28 mouse cellular contexts compared by ENCODE assay signal in genomic region chr8:81780166-81780565, GRCm38 (mm10).
A peak's percentile ranks its signal among the peaks of the same experiment; 100 is the strongest.
DNase-seq lines count a peak whose midpoint lies in the region; ATAC-seq and TF ChIP-seq lines count a peak whose summit lies in the region.
"Had no signal": no experiment of that assay in that cellular context is flagged by ENCODE, and none has a peak within 500 bp of the region (broad histone marks: within the 10 kb centered on the region; RNA-seq: fewer than 3 reads in every experiment).

No protein-coding gene starts in this region.

- ATAC-seq in inflammation-experienced regulatory T-cells, adult 6 months = peak; percentile 26
- ATAC-seq in stomach, postnatal 0 days (ENCODE audit: low FRiP score, low TSS enrichment) = no peak
- ATAC-seq: forebrain, embryonic 15.5 days; hindbrain, embryonic 16.5 days had no signal

- no peak for DNase-seq in spleen, adult 2 months (ENCODE audit: low read depth in 1 of 2, low spot score in 2 of 2)
- no peak for DNase-seq in spleen, postnatal 36 days (ENCODE audit: low spot score in 2 of 2)
- DNase-seq in CD4-positive, CD25-positive, alpha-beta regulatory T cell, adult 2 months (ENCODE audit: low read depth, low spot score) = peak; percentile 59
- peak; percentile 43 for DNase-seq in T-cell, adult 2 months (ENCODE audit: low spot score)
- no peak for DNase-seq in stomach, postnatal 0 days (ENCODE audit: low spot score)
- DNase-seq in layer of hippocampus, adult 11-12 months (ENCODE audit: low spot score) = no peak
- no peak for DNase-seq in kidney, adult 2 months
- DNase-seq: adrenal gland, postnatal 10 days; B cell, adult 2 months; cerebellum, adult 11 months; cerebellum, adult 2 months; cerebellum, adult 9-11 months; cerebellum, postnatal 25 days; gastrocnemius, postnatal 25 days; heart, adult 18-20 months; heart, postnatal 10 days; heart, postnatal 36 days had no signal

- 82% methylated on average over 6 of the region's 6 CpGs for WGBS in spleen, adult 2 months
- WGBS in stomach, postnatal 0 days = 90% methylated on average over 6 of the region's 6 CpGs
- 89% methylated on average over 6 of the region's 6 CpGs for WGBS in kidney, adult 2 months

- H3K4me3 ChIP-seq in spleen, adult 2 months (ENCODE audit: extremely low read depth, insufficient read depth, insufficient read length) = no peak overlapping the region
- H3K4me3 ChIP-seq in stomach, postnatal 0 days (ENCODE audit: low read depth, low read length) = no peak overlapping the region
- no peak overlapping the region for H3K4me3 ChIP-seq in kidney, adult 2 months (ENCODE audit: insufficient read depth, low read depth, low read length)
- H3K4me3 ChIP-seq: embryonic facial prominence, embryonic 12.5 days; embryonic facial prominence, embryonic 15.5 days; forebrain, embryonic 15.5 days; heart, embryonic 12.5 days; heart, embryonic 15.5 days; hindbrain, embryonic 10.5 days; hindbrain, embryonic 13.5 days had no signal

- no peak for TF ChIP-seq EP300 in stomach, postnatal 0 days (optimal IDR thresholded peaks at IDR 0.05)

- H3K9ac ChIP-seq in stomach, postnatal 0 days (ENCODE audit: low read length) = no peak overlapping the region
- H3K9ac ChIP-seq: embryonic facial prominence, embryonic 12.5 days; embryonic facial prominence, embryonic 15.5 days; forebrain, embryonic 15.5 days; heart, embryonic 12.5 days; heart, embryonic 15.5 days; hindbrain, embryonic 13.5 days had no signal

- H3K4me2 ChIP-seq in stomach, postnatal 0 days (replicated peaks; ENCODE audit: low read depth) = no peak overlapping the region
- H3K4me2 ChIP-seq: embryonic facial prominence, embryonic 12.5 days; embryonic facial prominence, embryonic 15.5 days; forebrain, embryonic 15.5 days; heart, embryonic 12.5 days; heart, embryonic 15.5 days; hindbrain, embryonic 13.5 days had no signal

- no peaks in the 10 kb centered on the region for H3K27me3 ChIP-seq in spleen, adult 2 months (ENCODE audit: control insufficient read depth, insufficient read depth, low read length)
- no peaks in the 10 kb centered on the region for H3K27me3 ChIP-seq in stomach, postnatal 0 days (ENCODE audit: control insufficient read depth, insufficient read depth, low read length)
- no peaks in the 10 kb centered on the region for H3K27me3 ChIP-seq in kidney, adult 2 months (replicated peaks; ENCODE audit: control insufficient read depth, insufficient read depth, low read length)
- H3K27me3 ChIP-seq: CH12.LX; embryonic facial prominence, embryonic 12.5 days; embryonic facial prominence, embryonic 15.5 days; forebrain, embryonic 15.5 days; heart, embryonic 12.5 days; heart, embryonic 15.5 days; hindbrain, embryonic 13.5 days had no signal

- no peaks in the 10 kb centered on the region for H3K9me3 ChIP-seq in stomach, postnatal 0 days (ENCODE audit: control insufficient read depth, low read length)
- H3K9me3 ChIP-seq: embryonic facial prominence, embryonic 12.5 days; embryonic facial prominence, embryonic 15.5 days; forebrain, embryonic 15.5 days; G1E; heart, embryonic 12.5 days; heart, embryonic 15.5 days; hindbrain, embryonic 10.5 days; hindbrain, embryonic 13.5 days had no signal

- TF ChIP-seq POLR2A in spleen, adult 2 months (IDR thresholded peaks at IDR 0.05; ENCODE audit: low read depth, low read length) = no peak
- TF ChIP-seq POLR2A in kidney, adult 2 months (IDR thresholded peaks at IDR 0.05; ENCODE audit: low read depth, low read length) = no peak

- H3K36me3 ChIP-seq in spleen, adult 2 months (ENCODE audit: control insufficient read depth, insufficient read depth, low read length) = no peaks in the 10 kb centered on the region
- no peaks in the 10 kb centered on the region for H3K36me3 ChIP-seq in stomach, postnatal 0 days (ENCODE audit: control insufficient read depth, insufficient read depth, low read length)
- H3K36me3 ChIP-seq in kidney, adult 2 months (ENCODE audit: control insufficient read depth, insufficient read depth, low read length) = no peaks in the 10 kb centered on the region
- H3K36me3 ChIP-seq: embryonic facial prominence, embryonic 12.5 days; embryonic facial prominence, embryonic 15.5 days; forebrain, embryonic 15.5 days; heart, embryonic 12.5 days; heart, embryonic 15.5 days; hindbrain, embryonic 10.5 days; hindbrain, embryonic 13.5 days had no signal

- peak overlapping the region; percentile 76 for H3K27ac ChIP-seq in spleen, adult 2 months (ENCODE audit: insufficient read depth, low read length)
- H3K27ac ChIP-seq in stomach, postnatal 0 days (replicated peaks) = no peak overlapping the region
- H3K27ac ChIP-seq in kidney, adult 2 months (ENCODE audit: insufficient read depth, low read depth, low read length) = no peak overlapping the region
- H3K27ac ChIP-seq: embryonic facial prominence, embryonic 12.5 days; embryonic facial prominence, embryonic 15.5 days; forebrain, embryonic 15.5 days; heart, embryonic 15.5 days; hindbrain, embryonic 10.5 days; hindbrain, embryonic 13.5 days had no signal

- TF ChIP-seq CTCF in spleen, adult 2 months (IDR thresholded peaks at IDR 0.05; ENCODE audit: extremely low read depth, insufficient read depth, insufficient read length, insufficient replicate concordance) = no peak
- no peak for TF ChIP-seq CTCF in stomach, postnatal 0 days (IDR thresholded peaks at IDR 0.05; ENCODE audit: low read depth)
- TF ChIP-seq CTCF in kidney, adult 2 months (conservative IDR thresholded peaks at IDR 0.05; ENCODE audit: insufficient read depth, insufficient read length, low read depth, low read length) = no peak

- H3K4me1 ChIP-seq in spleen, adult 2 months (ENCODE audit: control insufficient read depth, insufficient read depth, insufficient read length) = peaks cover 3% of the 10 kb centered on the region; the same call in 1 of the 2 replicates
- no peaks in the 10 kb centered on the region for H3K4me1 ChIP-seq in stomach, postnatal 0 days (replicated peaks; ENCODE audit: control insufficient read depth, insufficient read depth)
- H3K4me1 ChIP-seq in kidney, adult 2 months (ENCODE audit: control insufficient read depth, insufficient read depth, low read length) = no peaks in the 10 kb centered on the region
- H3K4me1 ChIP-seq: hindbrain, embryonic 10.5 days; hindbrain, embryonic 13.5 days had no signal

Comparison
In these comparisons a context has a peak if more than half of its experiments do, and no peak if none do; other contexts are left out.
1. DNase-seq: peak in CD4-positive, CD25-positive, alpha-beta regulatory T cell, adult 2 months (single experiment) and T-cell, adult 2 months (single experiment); none in spleen, adult 2 months (0 of 2), spleen, postnatal 36 days (0 of 2), stomach, postnatal 0 days (single experiment), layer of hippocampus, adult 11-12 months (single experiment) and kidney, adult 2 months (single experiment).